Mouse (Mus musculus): ENCODE data around the gene Ptpn13. TPM values are rescaled to one million over a fixed set of nuclear protein-coding genes. Genes with fewer than 3 reads are reported as not detected.

Gene Ptpn13
- polyA plus RNA-seq, 1 experiment, result 6.6 TPM

- Histone ChIP-seq H3K27ac (ENCODE audit: control insufficient read depth, insufficient read depth, low read depth, low read length) (no peak overlapping the region), H3K4me3 (ENCODE audit: control insufficient read depth, low read depth, low read length) (no peak overlapping the region), H3K27me3 (ENCODE audit: control insufficient read depth, insufficient read depth, low read length) (no peaks in the 10 kb centered on the region), H3K4me1 (ENCODE audit: control insufficient read depth, insufficient read depth, low read length) (no peaks in the 10 kb centered on the region), H3K36me3 (ENCODE audit: control insufficient read depth, insufficient read depth, low read length) (no peaks in the 10 kb centered on the region)
- TF ChIP-seq POLR2A (IDR thresholded peaks at IDR 0.05; ENCODE audit: control insufficient read depth, low read depth, low read length), result no peak
- no peak for TF ChIP-seq CTCF (IDR thresholded peaks at IDR 0.05; ENCODE audit: control insufficient read depth, insufficient read depth, insufficient replicate concordance, low read depth, low read length)
These were observed 20.6 kb upstream of the Ptpn13 start for GRCm38 (mm10) chr5:103404213-103404968.

- H3K27me3 ChIP-seq (ENCODE audit: control insufficient read depth, insufficient read depth, low read length), result no peaks in the 10 kb centered on the region
- no peak for TF ChIP-seq CTCF (IDR thresholded peaks at IDR 0.05; ENCODE audit: control insufficient read depth, insufficient read depth, insufficient replicate concordance, low read depth, low read length)
- TF ChIP-seq POLR2A (IDR thresholded peaks at IDR 0.05; ENCODE audit: control insufficient read depth, low read depth, low read length), result no peak
These were observed 19.1 kb upstream of the Ptpn13 start for GRCm38 (mm10) chr5:103405921-103406320.

GRCm38 (mm10) chr5:103412020-103412747 lies 12.8 kb upstream of the Ptpn13 start:
- no peaks in the 10 kb centered on the region for H3K27me3 ChIP-seq (ENCODE audit: control insufficient read depth, insufficient read depth, low read length)
- no peaks in the 10 kb centered on the region for H3K4me1 ChIP-seq (ENCODE audit: control insufficient read depth, insufficient read depth, low read length)
- H3K36me3 ChIP-seq (ENCODE audit: control insufficient read depth, insufficient read depth, low read length), result no peaks in the 10 kb centered on the region
- no peak overlapping the region for H3K4me3 ChIP-seq (ENCODE audit: control insufficient read depth, low read depth, low read length)
- no peak overlapping the region for H3K27ac ChIP-seq (ENCODE audit: control insufficient read depth, insufficient read depth, low read depth, low read length)
- TF ChIP-seq CTCF (IDR thresholded peaks at IDR 0.05; ENCODE audit: control insufficient read depth, insufficient read depth, insufficient replicate concordance, low read depth, low read length) (no peak), POLR2A (IDR thresholded peaks at IDR 0.05; ENCODE audit: control insufficient read depth, low read depth, low read length) (no peak)

More at GRCm38 (mm10) chr5:103405921-103406320, 19.1 kb upstream of the Ptpn13 start:
- Histone ChIP-seq H3K36me3 (ENCODE audit: control insufficient read depth, insufficient read depth, low read length) (no peaks in the 10 kb centered on the region), H3K4me1 (ENCODE audit: control insufficient read depth, insufficient read depth, low read length) (no peaks in the 10 kb centered on the region), H3K27ac (ENCODE audit: control insufficient read depth, insufficient read depth, low read depth, low read length) (no peak overlapping the region), H3K4me3 (ENCODE audit: control insufficient read depth, low read depth, low read length) (no peak overlapping the region)

- H3K4me3 ChIP-seq (ENCODE audit: control insufficient read depth, low read depth, low read length), result no peak overlapping the region
- TF ChIP-seq CTCF (IDR thresholded peaks at IDR 0.05; ENCODE audit: control insufficient read depth, insufficient read depth, insufficient replicate concordance, low read depth, low read length) (no peak), POLR2A (IDR thresholded peaks at IDR 0.05; ENCODE audit: control insufficient read depth, low read depth, low read length) (no peak)
- H3K36me3 ChIP-seq (ENCODE audit: control insufficient read depth, insufficient read depth, low read length), result no peaks in the 10 kb centered on the region
- no peaks in the 10 kb centered on the region for H3K27me3 ChIP-seq (ENCODE audit: control insufficient read depth, insufficient read depth, low read length)
- H3K27ac ChIP-seq (ENCODE audit: control insufficient read depth, insufficient read depth, low read depth, low read length), result no peak overlapping the region
- H3K4me1 ChIP-seq (ENCODE audit: control insufficient read depth, insufficient read depth, low read length), result no peaks in the 10 kb centered on the region
These were observed 10.4 kb upstream of the Ptpn13 start for GRCm38 (mm10) chr5:103414542-103414941.

- no peaks in the 10 kb centered on the region for H3K27me3 ChIP-seq (ENCODE audit: control insufficient read depth, insufficient read depth, low read length)
- H3K36me3 ChIP-seq (ENCODE audit: control insufficient read depth, insufficient read depth, low read length), result no peaks in the 10 kb centered on the region
- TF ChIP-seq CTCF (IDR thresholded peaks at IDR 0.05; ENCODE audit: control insufficient read depth, insufficient read depth, insufficient replicate concordance, low read depth, low read length), result no peak
- TF ChIP-seq POLR2A (IDR thresholded peaks at IDR 0.05; ENCODE audit: control insufficient read depth, low read depth, low read length), result no peak
- H3K4me1 ChIP-seq (ENCODE audit: control insufficient read depth, insufficient read depth, low read length), result no peaks in the 10 kb centered on the region
- no peak overlapping the region for H3K27ac ChIP-seq (ENCODE audit: control insufficient read depth, insufficient read depth, low read depth, low read length)
- H3K4me3 ChIP-seq (ENCODE audit: control insufficient read depth, low read depth, low read length), result no peak overlapping the region
These were observed 7.0 kb upstream of the Ptpn13 start for GRCm38 (mm10) chr5:103418009-103418408.

GRCm38 (mm10) chr5:103418886-103419285 lies 6.1 kb upstream of the Ptpn13 start:
- Histone ChIP-seq H3K4me1 (ENCODE audit: control insufficient read depth, insufficient read depth, low read length) (no peaks in the 10 kb centered on the region), H3K36me3 (ENCODE audit: control insufficient read depth, insufficient read depth, low read length) (no peaks in the 10 kb centered on the region), H3K4me3 (ENCODE audit: control insufficient read depth, low read depth, low read length) (no peak overlapping the region)

GRCm38 (mm10) chr5:103420568-103420967 lies 4.4 kb upstream of the Ptpn13 start:
- Histone ChIP-seq H3K4me1 (ENCODE audit: control insufficient read depth, insufficient read depth, low read length) (peaks cover 5% of the 10 kb centered on the region), H3K27ac (ENCODE audit: control insufficient read depth, insufficient read depth, low read depth, low read length) (no peak overlapping the region), H3K36me3 (ENCODE audit: control insufficient read depth, insufficient read depth, low read length) (no peaks in the 10 kb centered on the region), H3K4me3 (ENCODE audit: control insufficient read depth, low read depth, low read length) (no peak overlapping the region), H3K27me3 (ENCODE audit: control insufficient read depth, insufficient read depth, low read length) (no peaks in the 10 kb centered on the region)
- no peak for TF ChIP-seq CTCF (IDR thresholded peaks at IDR 0.05; ENCODE audit: control insufficient read depth, insufficient read depth, insufficient replicate concordance, low read depth, low read length)
- no peak for TF ChIP-seq POLR2A (IDR thresholded peaks at IDR 0.05; ENCODE audit: control insufficient read depth, low read depth, low read length)

More at GRCm38 (mm10) chr5:103418886-103419285, 6.1 kb upstream of the Ptpn13 start:
- H3K27ac ChIP-seq (ENCODE audit: control insufficient read depth, insufficient read depth, low read depth, low read length), result no peak overlapping the region
- TF ChIP-seq CTCF (IDR thresholded peaks at IDR 0.05; ENCODE audit: control insufficient read depth, insufficient read depth, insufficient replicate concordance, low read depth, low read length) (no peak), POLR2A (IDR thresholded peaks at IDR 0.05; ENCODE audit: control insufficient read depth, low read depth, low read length) (no peak)
- no peaks in the 10 kb centered on the region for H3K27me3 ChIP-seq (ENCODE audit: control insufficient read depth, insufficient read depth, low read length)
